Mouse (Mus musculus): ENCODE results near the gene Grasp. TPM values are rescaled to one million over a fixed set of nuclear protein-coding genes. Genes with fewer than 3 reads are reported as not detected.

Grasp gene
- total RNA-seq, 2 experiments from 2014 or later: 58.2 to 67.1 TPM

- no peak for DNase-seq (ENCODE audit: low spot score in 2 of 2)
- intact Hi-C loops (cut with DNase I): no loop called here
Observed at GRCm38 (mm10) chr15:101260387-101260786, 36.4 kb downstream of the Grasp start.

DNA sequence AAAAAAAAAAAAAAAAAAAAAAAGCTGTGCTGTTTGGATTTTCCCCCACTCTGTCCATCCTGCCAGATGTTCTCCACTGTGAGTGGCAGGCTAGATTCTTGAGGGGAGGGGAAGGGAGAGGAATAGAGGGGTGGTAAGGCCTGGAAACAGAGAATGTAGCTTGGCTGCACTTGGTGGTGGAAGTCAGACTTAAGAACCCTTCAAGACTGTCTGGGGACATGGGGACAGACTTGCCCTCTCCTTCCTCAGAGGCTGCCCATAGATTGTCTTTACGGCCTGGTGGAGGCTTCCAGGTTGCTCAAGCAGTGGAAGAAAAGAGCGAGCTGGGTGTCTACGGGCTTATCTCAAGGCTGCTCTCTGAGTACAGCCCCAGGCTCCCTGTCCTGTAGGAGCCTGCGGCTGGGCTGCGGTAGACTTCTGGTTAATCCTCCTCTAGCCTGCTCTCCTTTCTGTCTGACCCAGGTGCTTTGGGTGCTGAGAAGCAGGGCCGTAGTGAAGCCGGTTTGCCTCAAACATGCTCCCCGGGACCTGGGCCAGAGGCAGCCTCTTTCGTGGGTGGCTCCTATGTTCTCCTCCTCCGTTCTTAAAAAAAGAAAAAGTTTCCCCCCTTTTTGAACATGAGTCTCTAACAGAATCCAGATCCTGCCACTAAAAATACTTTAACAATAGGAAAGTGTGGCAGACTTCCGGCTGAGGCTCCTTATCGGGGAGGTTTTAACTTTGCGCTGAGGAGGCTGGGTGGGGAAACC lies 37.1 kb downstream of the Grasp start:
- no peak for DNase-seq (ENCODE audit: low spot score in 2 of 2)
- intact Hi-C loops (cut with DNase I): no loop called here

- DNase-seq (ENCODE audit: low spot score in 2 of 2): no peak
- intact Hi-C loops (cut with DNase I): no loop called here
Observed at GRCm38 (mm10) chr15:101262502-101262901, 38.5 kb downstream of the Grasp start.

- intact Hi-C loops (cut with DNase I): loop anchor here (1.0 kb wide), 1 partner anchor 20 kb away; no protein-coding TSS in a partner anchor
- peak; percentile 93 to 95 for DNase-seq (ENCODE audit: low spot score in 2 of 2)
Observed at GRCm38 (mm10) chr15:101266132-101266963, 42.4 kb downstream of the Grasp start.

DNA sequence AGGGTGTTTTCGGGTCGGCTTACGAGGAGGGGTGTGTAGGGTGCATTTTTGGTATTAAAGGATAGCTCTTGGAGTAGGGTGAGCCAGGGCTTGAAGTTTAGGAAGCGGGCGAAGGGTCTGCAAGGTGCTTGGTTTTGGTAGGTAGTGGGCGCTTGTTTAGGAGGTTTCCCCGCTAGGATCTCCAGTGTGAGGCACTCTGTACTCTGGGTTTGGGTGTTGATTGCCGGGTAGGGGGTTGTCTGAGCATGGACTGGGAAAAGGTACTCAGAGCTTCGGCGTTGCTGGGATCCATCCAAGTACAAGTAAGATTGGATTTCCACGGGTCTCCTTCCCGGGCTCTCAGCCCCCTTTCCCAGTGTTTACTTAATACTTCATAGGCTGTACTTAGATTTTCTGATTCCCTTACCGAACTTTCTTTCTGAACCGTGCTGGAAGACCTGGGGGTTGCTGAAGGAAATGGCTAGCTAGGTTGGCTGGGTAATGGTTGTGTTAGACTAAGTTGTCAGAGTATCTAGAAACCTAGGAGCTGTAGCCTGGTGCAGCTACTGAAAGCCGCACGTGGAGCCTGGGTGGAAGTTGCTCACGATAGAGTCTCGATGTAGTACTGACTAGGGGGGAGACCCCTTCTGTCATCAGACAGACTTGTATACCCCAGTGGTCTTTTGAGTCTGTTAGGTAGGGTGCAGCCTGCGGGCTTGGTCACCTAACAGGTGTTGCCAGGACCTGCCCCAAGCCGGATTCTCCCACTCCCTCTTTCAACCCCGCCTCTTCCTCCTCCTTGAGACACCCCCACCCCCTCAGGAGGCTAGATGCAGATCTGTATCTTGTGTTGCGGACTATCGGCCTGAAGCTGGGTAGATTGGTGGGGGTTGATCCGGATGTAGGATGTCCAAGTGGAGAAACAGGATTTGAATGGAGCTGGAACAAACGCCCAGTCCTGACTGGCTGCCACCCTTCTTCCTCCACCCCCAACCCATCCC lies 43.4 kb downstream of the Grasp start:
- intact Hi-C loops (cut with DNase I): no loop called here
- no peak for DNase-seq (ENCODE audit: low spot score in 2 of 2)

GRCm38 (mm10) chr15:101270101-101270820 lies 46.3 kb downstream of the Grasp start:
- intact Hi-C loops (cut with DNase I): no loop called here
- no peak for DNase-seq (ENCODE audit: low spot score in 2 of 2)

- DNase-seq (ENCODE audit: low spot score in 2 of 2): no peak
- intact Hi-C loops (cut with DNase I): no loop called here
Observed at GRCm38 (mm10) chr15:101271107-101271506, 47.1 kb downstream of the Grasp start.

GRCm38 (mm10) chr15:101271513-101271912 lies 47.5 kb downstream of the Grasp start:
- intact Hi-C loops (cut with DNase I): no loop called here
- no peak for DNase-seq (ENCODE audit: low spot score in 2 of 2)

DNA sequence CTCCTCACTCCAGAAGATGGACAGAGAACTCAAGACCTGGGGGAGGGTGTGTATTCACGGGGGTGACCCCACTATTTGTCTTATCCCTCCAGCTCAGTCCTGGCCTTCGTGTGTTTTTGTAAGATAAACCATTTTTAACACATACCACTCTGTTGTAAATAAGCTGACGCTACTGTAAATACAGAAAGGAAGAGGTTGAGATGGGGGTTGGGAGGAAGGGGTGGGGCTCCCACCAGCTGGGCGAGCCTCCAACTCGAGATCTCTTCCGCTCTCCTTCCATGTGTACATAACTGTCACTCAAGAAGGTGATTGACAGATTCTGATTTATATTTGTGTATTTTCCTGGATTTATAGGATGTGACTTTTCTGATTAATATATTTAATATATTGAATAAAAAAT lies 50.4 kb downstream of the Grasp start:
- intact Hi-C loops (cut with DNase I): no loop called here
- no peak for DNase-seq (ENCODE audit: low spot score in 2 of 2)

- intact Hi-C loops (cut with DNase I): no loop called here
- DNase-seq (ENCODE audit: low spot score in 2 of 2): peak; percentile 44 to 62
Observed at GRCm38 (mm10) chr15:101277351-101277899, 53.4 kb downstream of the Grasp start.

GRCm38 (mm10) chr15:101278589-101278988 lies 54.6 kb downstream of the Grasp start:
- no peak for DNase-seq (ENCODE audit: low spot score in 2 of 2)
- intact Hi-C loops (cut with DNase I): no loop called here

DNA sequence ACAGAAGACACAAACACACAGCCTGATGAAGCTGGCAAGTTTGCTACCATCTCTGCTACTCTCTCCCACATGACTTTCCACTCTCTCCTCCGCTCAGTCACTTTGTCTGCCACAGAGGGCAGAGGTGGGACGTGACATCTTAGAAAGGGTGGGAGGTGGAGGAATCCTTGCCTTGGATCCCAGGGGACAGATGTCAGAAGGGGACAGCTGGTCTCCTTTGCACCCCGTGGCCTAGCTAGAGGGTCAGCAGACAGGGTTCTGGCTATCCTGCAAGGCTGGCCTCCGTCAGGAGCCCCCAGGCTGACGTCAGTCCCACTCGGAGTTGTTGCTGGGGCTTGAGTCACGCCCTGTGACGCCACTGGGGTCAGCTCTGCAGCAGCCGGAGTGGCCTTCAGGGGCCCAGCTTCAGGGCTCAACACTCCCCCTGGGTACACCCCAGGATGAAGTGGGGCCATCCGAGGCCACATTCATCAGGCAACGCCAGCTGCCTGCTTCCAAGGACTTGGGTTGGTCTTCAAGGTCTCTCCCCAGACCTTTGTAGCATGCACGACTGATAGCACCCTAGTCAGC lies 55.5 kb downstream of the Grasp start:
- intact Hi-C loops (cut with DNase I): no loop called here
- no peak for DNase-seq (ENCODE audit: low spot score in 2 of 2)

Small RNAs within 50 kb of the gene (microRNA-seq; reads per million reads assigned to microRNA genes)
- gene Mir6962: 6.3 to 6.7 reads per million in 2 experiments

Other genes with a start within 250 kb of the Grasp start
- gene Gm47841, start 176.8 kb upstream of the Grasp start, total RNA-seq (2021): not detected
- 1 to 10 TPM in 1 of 2 experiments, under 1 TPM in 1; 0.99 to 1.5 TPM for gene Fignl2, start 145.6 kb upstream of the Grasp start, total RNA-seq (2021)
- gene Ankrd33, start 108.4 kb upstream of the Grasp start, total RNA-seq (2021): under 1 TPM in 1 of 2 experiments, not detected in 1; 0.21 TPM
- gene Acvrl1, start 95.7 kb upstream of the Grasp start, total RNA-seq (2021): 10 to 100 TPM; 12.9 to 17.1 TPM
- gene Acvr1b, start 50.1 kb upstream of the Grasp start, total RNA-seq (2021): 100 to 1,000 TPM; 112 to 121 TPM
- gene Nr4a1, start 30.1 kb downstream of the Grasp start, total RNA-seq (2021): 10 to 100 TPM; 65.6 to 78.4 TPM
- 10 to 100 TPM; 38.5 to 43.2 TPM for gene Atg101, start 60.1 kb downstream of the Grasp start, total RNA-seq (2021)
- under 1 TPM; 0.24 to 0.49 TPM for gene 6030408B16Rik, start 69.0 kb downstream of the Grasp start, total RNA-seq (2021)
- 1 to 10 TPM; 1.6 to 1.9 TPM for gene Krt80, start 146.0 kb downstream of the Grasp start, total RNA-seq (2021)
- under 1 TPM; 0.22 to 0.30 TPM for gene Krt7, start 186.9 kb downstream of the Grasp start, total RNA-seq (2021)
- under 1 TPM in 1 of 2 experiments, not detected in 1; 0.15 TPM for gene Krt87, start 214.6 kb downstream of the Grasp start, total RNA-seq (2021)
- not detected for gene Krt88, start 223.6 kb downstream of the Grasp start, total RNA-seq (2021)
- not detected for gene Krt81, start 239.6 kb downstream of the Grasp start, total RNA-seq (2021)
- gene Krt86, start 249.3 kb downstream of the Grasp start, total RNA-seq (2021): not detected

Measured in left cerebral cortex, postnatal 14 days (tissue).